Mouse (Mus musculus) hindbrain, embryonic 16.5 days (tissue): ENCODE measurements around the gene Dhfr. TPM values are rescaled to one million over a fixed set of nuclear protein-coding genes. Genes with fewer than 3 reads are reported as not detected.

Experiments used
- ATAC-seq: fragments of 200-750 bp; cut with Nextera tagmentation; 2 replicates; pipeline ENCODE4 v1.8.0; 2017; ENCODE audit warnings: moderate TSS enrichment, moderate library complexity
- H3K27ac ChIP-seq: fragments of 300-500 bp; sonication (generic); 2 replicates; pipeline ENCODE4 v1.5.1; 2014; ENCODE audit warnings: low read depth, mild to moderate bottlenecking, control low read depth, low read length, moderate library complexity
- H3K27me3 ChIP-seq: fragments of 300-500 bp; sonication (generic); replicated peaks from 2 replicates; pipeline ENCODE4 v1.6.1; 2014; ENCODE audit warnings: low read length; ENCODE audit not compliant: control insufficient read depth, insufficient read depth
- H3K36me3 ChIP-seq: fragments of 300-500 bp; sonication (generic); 2 replicates; pipeline ENCODE4 v1.6.1; 2014; ENCODE audit warnings: mild to moderate bottlenecking, low read length, moderate library complexity, mixed read lengths; ENCODE audit not compliant: control insufficient read depth, insufficient read depth
- H3K4me1 ChIP-seq: fragments of 300-500 bp; sonication (generic); 2 replicates; pipeline ENCODE4 v1.6.1; 2014; ENCODE audit warnings: low read depth, low read length; ENCODE audit not compliant: control insufficient read depth, insufficient read depth
- H3K4me2 ChIP-seq: fragments of 300-500 bp; sonication (generic); 2 replicates; pipeline ENCODE4 v1.6.1; 2014; ENCODE audit warnings: mild to moderate bottlenecking, low read length, control low read depth, moderate library complexity
- H3K4me3 ChIP-seq: fragments of 300-500 bp; sonication (generic); 2 replicates; pipeline ENCODE4 v1.5.1; 2014; ENCODE audit warnings: mild to moderate bottlenecking, low read length, control low read depth, moderate library complexity
- H3K9ac ChIP-seq: fragments of 300-500 bp; sonication (generic); 2 replicates; pipeline ENCODE4 v1.6.1; 2014; ENCODE audit warnings: low read depth, mild to moderate bottlenecking, control low read depth, low read length, moderate library complexity
- H3K9me3 ChIP-seq: fragments of 300-500 bp; sonication (generic); 2 replicates; pipeline ENCODE4 v1.6.1; 2014; ENCODE audit warnings: mild to moderate bottlenecking, low read length, moderate library complexity; ENCODE audit not compliant: control insufficient read depth
- WGBS: fragments of 180-500 bp; shearing (Covaris S2); extraction: QIAGEN DNeasy Blood & Tissue Kit; methylation state at CpG from one replicate; pipeline ENCODE4 v1.1.7; 2014; 5-methylcytosine and 5-hydroxymethylcytosine counted together
- polyA plus RNA-seq: library from polyadenylated mRNA; unstranded; fragments of >200 nt; fragmentation: Nextera tagmentation; extraction: Ambion mirVana; gene quantifications from 2 replicates; pipeline ENCODE4 v1.2.1, GENCODE M21; 2015

Dhfr gene
- polyA plus RNA-seq, 1 experiment from 2014 or later = 4.9 TPM

- Histone ChIP-seq H3K4me2 (no peak overlapping the region), H3K36me3 (no peaks in the 10 kb centered on the region), H3K27me3 (no peaks in the 10 kb centered on the region), H3K9ac (no peak overlapping the region), H3K9me3 (no peaks in the 10 kb centered on the region), H3K4me3 (no peak overlapping the region), H3K27ac (no peak overlapping the region), H3K4me1 (no peaks in the 10 kb centered on the region)
- ATAC-seq = no peak
- 45% methylated on average over 2 of the region's 2 CpGs for WGBS
Observed at GRCm38 (mm10) chr13:92410486-92410885, 56.0 kb downstream of the Dhfr start.

GRCm38 (mm10) chr13:92419630-92420029, 65.1 kb downstream of the Dhfr start:
- no peaks in the 10 kb centered on the region for H3K4me1 ChIP-seq
- no peak overlapping the region for H3K27ac ChIP-seq
- no peak for ATAC-seq
- WGBS = 83% methylated on average over 11 of the region's 11 CpGs
- no peak overlapping the region for H3K9ac ChIP-seq
- H3K9me3 ChIP-seq = no peaks in the 10 kb centered on the region
- H3K27me3 ChIP-seq = no peaks in the 10 kb centered on the region; the same call in 1 of the 2 replicates
- no peak overlapping the region for H3K4me3 ChIP-seq
- H3K36me3 ChIP-seq = no peaks in the 10 kb centered on the region
- H3K4me2 ChIP-seq = no peak overlapping the region

- Histone ChIP-seq H3K4me1 (peaks cover 5% of the 10 kb centered on the region), H3K4me3 (no peak overlapping the region), H3K27ac (no peak overlapping the region), H3K9me3 (no peaks in the 10 kb centered on the region), H3K27me3 (peaks cover 5% of the 10 kb centered on the region; the same call in 1 of the 2 replicates), H3K36me3 (no peaks in the 10 kb centered on the region; the same call in 1 of the 2 replicates), H3K4me2 (no peak overlapping the region), H3K9ac (no peak overlapping the region)
- WGBS = 52% methylated on average over 3 of the region's 3 CpGs
- ATAC-seq = no peak
Observed at GRCm38 (mm10) chr13:92423711-92424110, 69.2 kb downstream of the Dhfr start.

- peaks cover 5% of the 10 kb centered on the region for H3K4me1 ChIP-seq
- peak; percentile 93 for ATAC-seq
- under 1% methylated on average over 50 of the region's 54 CpGs for whole genome bisulfite sequencing
- peak within 1 kb of the TSS; percentile 75 for H3K9ac ChIP-seq
- peak within 1 kb of the TSS; percentile 31; the same call in 1 of the 2 replicates for H3K27ac ChIP-seq
- H3K4me2 ChIP-seq = peak within 1 kb of the TSS; percentile 91
- H3K27me3 ChIP-seq = peaks cover 5% of the 10 kb centered on the region; the same call in 1 of the 2 replicates
- H3K9me3 ChIP-seq = no peaks in the 10 kb centered on the region
- no peaks in the 10 kb centered on the region; the same call in 1 of the 2 replicates for H3K36me3 ChIP-seq
- H3K4me3 ChIP-seq = peak within 1 kb of the TSS; percentile 83
Observed at GRCm38 (mm10) chr13:92425758-92426264, 71.3 kb downstream of the Dhfr start, which contains the start of gene Ankrd34b. Ankrd34b (plus strand) TSS chr13:92425896.

- H3K27ac ChIP-seq = peak overlapping the region; percentile 31; the same call in 1 of the 2 replicates
- no peaks in the 10 kb centered on the region; the same call in 1 of the 2 replicates for H3K36me3 ChIP-seq
- peaks cover 5% of the 10 kb centered on the region; the same call in 1 of the 2 replicates for H3K27me3 ChIP-seq
- peak overlapping the region; percentile 75 for H3K9ac ChIP-seq
- under 1% methylated on average over 68 of the region's 92 CpGs for WGBS
- H3K4me2 ChIP-seq = peak overlapping the region; percentile 91
- H3K4me3 ChIP-seq = peak overlapping the region; percentile 83
- H3K4me1 ChIP-seq = peaks cover 5% of the 10 kb centered on the region
- no peaks in the 10 kb centered on the region for H3K9me3 ChIP-seq
- peak; percentile 84 for ATAC-seq
Observed at GRCm38 (mm10) chr13:92426294-92427051, 71.9 kb downstream of the Dhfr start.

GRCm38 (mm10) chr13:92427351-92427855, 72.9 kb downstream of the Dhfr start:
- Histone ChIP-seq H3K9ac (peak overlapping the region; percentile 75; the same call in 1 of the 2 replicates), H3K9me3 (no peaks in the 10 kb centered on the region), H3K4me3 (peak overlapping the region; percentile 83), H3K4me2 (peak overlapping the region; percentile 91), H3K4me1 (peaks cover 5% of the 10 kb centered on the region), H3K36me3 (no peaks in the 10 kb centered on the region; the same call in 1 of the 2 replicates), H3K27me3 (peaks cover 5% of the 10 kb centered on the region; the same call in 1 of the 2 replicates), H3K27ac (0 out of 2 replicates have a peak overlapping the region, but pooled peaks have one; percentile 23)
- WGBS = 32% methylated on average over 4 of the region's 4 CpGs
- no peak; the same call in 1 of the 2 replicates for ATAC-seq

Other genes starting within 250 kb of the Dhfr start
- 10.3 and 11.8 TPM in 2 replicates for gene Rasgrf2, start 223.1 kb upstream of the Dhfr start, polyA plus RNA-seq
- gene Gm20379, start 48.7 kb upstream of the Dhfr start, polyA plus RNA-seq = 0.74 and 0.96 TPM in 2 replicates
- gene Msh3, start 277 bp downstream of the Dhfr start, polyA plus RNA-seq = 20.9 and 21.5 TPM in 2 replicates
- gene Ankrd34b, start 71.2 kb downstream of the Dhfr start, polyA plus RNA-seq = 4.0 and 5.0 TPM in 2 replicates
- not detected in 2 replicates for gene Fam151b, start 129.3 kb downstream of the Dhfr start, polyA plus RNA-seq
- 9.1 and 9.2 TPM in 2 replicates for gene Zfyve16, start 176.1 kb downstream of the Dhfr start, polyA plus RNA-seq
- not detected in 2 replicates for gene Spz1, start 221.4 kb downstream of the Dhfr start, polyA plus RNA-seq